Mouse (Mus musculus) liver, adult 2 months (tissue): ENCODE measurements around the gene Mrgprg.
A peak's percentile ranks its signal among the peaks of the same experiment; 100 is the strongest.

Source experiments
- CTCF ChIP-seq: fragments of 200-500 bp; IDR thresholded peaks from 2 replicates; pipeline ENCODE4 v1.5.1; 2011; ENCODE audit warnings: low read depth, low read length, control low read depth
- POLR2A ChIP-seq: fragments of 200-500 bp; IDR thresholded peaks from 2 replicates; pipeline ENCODE4 v1.6.1; 2011; ENCODE audit warnings: low read length, control low read depth; ENCODE audit not compliant: insufficient read depth; ENCODE audit errors: extremely low read depth

DNA sequence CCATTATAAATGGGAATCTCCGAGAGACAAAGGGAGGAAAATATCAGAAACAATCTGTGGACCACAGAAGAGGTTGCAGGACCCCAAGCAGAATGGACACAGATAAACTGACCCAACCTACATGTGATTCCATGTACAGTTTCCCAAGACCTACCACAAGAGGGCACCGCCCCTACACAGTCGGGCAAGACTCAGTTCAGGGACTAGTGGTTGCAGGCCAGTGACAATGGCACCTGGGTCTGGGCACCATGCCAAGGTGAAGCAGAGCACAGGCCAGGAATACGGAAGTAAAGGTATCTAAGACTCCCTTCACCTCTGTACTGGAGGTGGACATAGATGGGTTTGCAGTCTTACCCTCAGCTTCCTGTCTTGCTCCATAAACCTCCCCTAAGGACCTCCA lies 26.3 kb upstream of the Mrgprg start:
- TF ChIP-seq CTCF: peak; percentile 73
- no peak for TF ChIP-seq POLR2A
